Mouse (Mus musculus) forelimb bud, embryonic 11.5 days (tissue): ENCODE measurements around the gene Pex3.

Experiments
- DNase-seq: peaks from one replicate; pipeline ENCODE4 v3.0.0-alpha.2; 2012; ENCODE audit warnings: low read depth, low spot score

The Pex3 gene

DNA sequence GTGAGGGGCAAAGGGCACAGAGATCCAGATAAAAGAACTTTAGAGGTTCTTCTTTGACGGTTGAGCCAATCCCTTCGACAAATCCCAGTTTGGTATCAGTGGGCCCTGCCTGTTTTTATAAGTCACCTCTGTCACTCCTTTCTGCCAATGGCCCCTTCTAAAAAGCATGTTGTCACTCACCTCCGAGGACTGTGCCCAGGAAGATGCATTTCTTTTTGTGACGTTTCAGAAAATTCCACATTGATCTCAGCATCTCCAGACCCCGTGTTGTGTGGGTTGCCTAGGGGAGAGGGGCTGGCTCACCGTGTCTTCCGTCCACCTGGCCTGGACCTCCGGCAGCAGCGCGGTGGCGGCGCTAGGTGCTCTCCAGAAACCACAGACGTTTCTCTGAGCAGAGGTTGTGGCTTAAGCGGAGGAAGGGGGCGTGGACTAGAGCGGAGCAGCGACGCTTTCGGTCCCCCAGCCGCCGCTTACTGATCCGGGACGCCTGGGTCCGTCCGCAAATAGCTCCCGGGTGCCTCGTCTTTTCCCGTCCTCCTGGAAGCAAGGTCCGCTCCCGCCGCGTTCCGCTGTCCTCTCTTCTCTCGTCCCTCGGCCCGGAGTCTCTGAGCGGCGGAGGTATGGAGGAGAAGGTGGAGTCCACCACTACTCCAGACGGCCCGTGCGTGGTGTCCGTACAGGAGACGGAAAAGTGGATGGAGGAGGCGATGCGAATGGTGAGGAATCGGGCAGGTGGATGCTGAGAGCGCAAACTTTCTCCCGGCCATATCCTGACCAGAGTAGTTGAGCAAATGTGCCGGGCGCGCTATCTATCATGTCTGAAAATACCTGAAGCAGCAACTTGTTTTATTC lies at the start of gene Pex3, which contains the start of gene Adat2:
TSS of gene Pex3 (minus strand) at position 497 of the 852 bp plus-strand sequence.
TSS of gene Adat2 (plus strand) at position 249 of the 852 bp plus-strand sequence.
- DNase-seq: peak; percentile 89

DNA sequence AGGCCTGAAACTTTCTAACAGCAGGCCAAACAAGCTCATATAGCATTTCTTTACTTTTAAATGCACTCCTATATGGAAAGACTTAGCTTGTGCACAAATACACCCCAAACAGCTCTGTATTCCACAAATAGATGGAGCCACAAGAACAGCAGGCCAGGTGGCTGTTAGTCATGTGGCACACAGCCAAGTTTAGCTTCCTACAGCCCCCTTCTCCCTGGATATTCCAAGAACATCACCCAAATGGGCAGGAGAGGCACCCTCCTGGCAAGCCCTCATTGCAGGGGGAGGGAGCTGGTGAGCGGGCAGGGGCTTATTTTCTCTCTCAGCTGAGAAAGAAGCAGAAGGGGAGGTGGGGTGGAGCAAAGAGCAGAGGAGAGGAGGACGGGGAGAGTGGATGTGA lies 48.0 kb upstream of the Pex3 start:
- no peak for DNase-seq

DNA sequence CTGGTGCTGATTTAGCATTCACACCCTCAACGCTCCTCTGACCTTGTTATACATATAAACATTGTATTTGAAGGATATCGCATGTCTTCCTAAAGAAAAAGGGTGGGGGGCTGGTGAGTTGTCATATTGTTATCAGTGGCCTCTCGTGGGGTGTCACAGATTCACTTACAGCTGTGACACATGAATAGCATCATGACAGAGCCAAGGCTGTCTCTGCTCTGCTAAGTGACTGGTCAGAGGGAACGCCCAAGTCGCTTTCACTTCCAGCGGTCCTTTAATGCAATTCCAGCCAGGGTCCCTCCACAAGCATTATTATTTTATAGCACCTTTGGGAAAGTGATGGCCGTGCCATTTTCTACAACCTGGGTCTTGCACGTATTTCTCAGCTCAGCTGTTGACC lies 44.5 kb upstream of the Pex3 start:
- no peak for DNase-seq

DNA sequence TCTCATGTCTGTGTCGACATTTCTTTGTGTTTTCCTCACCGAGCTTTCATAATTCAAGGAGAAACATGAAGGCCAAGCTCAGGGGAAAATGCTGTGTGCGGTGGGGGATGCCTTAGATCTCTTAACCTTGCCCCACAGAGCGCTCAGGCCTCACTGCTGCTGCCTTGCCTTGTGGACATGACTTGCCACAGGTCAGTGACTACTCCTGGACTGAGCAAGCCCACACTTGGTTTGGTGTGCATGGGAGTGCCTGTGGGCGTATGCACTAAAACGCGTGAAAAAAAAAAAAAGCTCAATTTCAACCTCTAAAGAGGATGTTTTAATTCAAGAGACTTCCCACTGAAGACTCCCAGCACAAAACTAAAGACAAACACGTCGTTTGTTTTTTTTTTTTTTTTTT lies 43.9 kb upstream of the Pex3 start:
- no peak for DNase-seq

DNA sequence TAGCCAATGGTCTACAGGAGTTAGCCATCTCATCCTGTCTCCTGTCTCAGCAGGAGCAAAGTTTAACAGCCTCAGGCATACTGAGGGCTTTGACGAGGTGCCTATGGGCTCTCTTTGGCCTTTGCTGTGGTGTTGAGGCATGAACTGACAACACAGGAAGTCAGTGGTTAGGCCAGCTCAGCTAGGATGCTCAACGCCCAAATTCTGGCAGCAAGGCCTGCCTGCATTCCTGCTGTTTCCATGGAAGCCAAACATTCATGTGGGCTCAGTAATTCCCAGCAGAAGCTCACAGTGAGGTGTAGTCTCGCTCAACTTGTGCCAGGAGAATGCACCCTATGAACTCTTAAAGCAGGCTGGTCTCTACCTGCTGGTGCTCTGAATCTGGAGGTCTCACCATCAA lies 43.1 kb upstream of the Pex3 start:
- DNase-seq: peak; percentile 2

DNA sequence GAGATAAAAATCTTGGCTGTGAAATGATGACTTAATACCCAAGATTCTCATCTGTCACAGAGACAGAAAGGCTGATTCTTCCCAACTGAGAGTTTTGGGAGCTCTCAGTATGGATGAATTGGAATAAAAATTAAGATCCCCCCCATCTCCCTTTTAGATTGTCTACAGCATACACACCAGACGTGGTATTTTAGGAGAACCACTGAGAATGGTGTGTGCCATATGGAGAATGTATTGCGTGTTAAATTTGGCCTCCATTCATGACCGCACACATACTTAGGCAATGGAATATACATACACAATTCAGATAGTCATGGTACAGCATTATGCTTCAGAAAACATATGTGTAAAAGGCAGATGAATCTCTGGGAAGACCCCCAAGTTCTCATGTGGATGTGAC lies 40.6 kb upstream of the Pex3 start:
- DNase-seq: no peak

DNA sequence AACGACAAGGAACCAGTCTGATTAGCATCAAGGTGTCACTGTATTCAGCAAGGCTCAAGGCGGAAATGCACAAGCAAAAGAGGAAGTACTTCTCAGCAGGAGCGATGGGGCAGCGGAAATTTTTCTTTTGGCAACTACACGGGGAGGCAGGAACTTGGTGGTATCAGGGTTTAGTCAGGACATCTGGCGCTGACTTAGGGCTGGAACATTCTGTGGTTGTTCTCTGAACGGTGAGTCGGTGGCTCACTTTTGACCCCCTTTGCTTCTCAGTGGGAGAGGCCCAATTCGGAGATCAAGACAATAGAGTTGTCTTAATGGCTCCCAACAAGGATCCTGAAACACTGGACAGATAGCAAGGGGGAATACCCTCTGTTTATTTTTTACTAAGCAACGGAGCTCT lies 39.3 kb upstream of the Pex3 start:
- DNase-seq: no peak

DNA sequence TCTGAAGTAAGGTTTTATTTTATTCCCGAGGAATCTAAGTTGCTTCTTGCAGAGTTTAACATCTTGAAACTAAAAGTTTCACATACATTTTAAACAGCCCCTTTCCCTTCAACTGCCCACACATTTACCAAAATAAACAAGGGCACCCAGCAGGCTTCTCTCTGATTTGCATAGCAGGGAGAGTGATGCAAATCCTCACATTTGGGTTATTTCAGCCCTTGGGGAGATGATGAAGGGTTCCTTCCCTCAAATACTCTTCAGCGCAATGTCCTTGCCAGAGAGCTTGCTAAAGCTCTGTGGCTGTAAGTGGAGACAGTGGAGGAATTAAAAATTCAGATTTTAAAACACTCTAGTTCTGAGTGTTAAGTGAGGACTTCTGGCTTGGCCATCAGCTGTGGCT lies 35.0 kb upstream of the Pex3 start:
- no peak for DNase-seq

DNA sequence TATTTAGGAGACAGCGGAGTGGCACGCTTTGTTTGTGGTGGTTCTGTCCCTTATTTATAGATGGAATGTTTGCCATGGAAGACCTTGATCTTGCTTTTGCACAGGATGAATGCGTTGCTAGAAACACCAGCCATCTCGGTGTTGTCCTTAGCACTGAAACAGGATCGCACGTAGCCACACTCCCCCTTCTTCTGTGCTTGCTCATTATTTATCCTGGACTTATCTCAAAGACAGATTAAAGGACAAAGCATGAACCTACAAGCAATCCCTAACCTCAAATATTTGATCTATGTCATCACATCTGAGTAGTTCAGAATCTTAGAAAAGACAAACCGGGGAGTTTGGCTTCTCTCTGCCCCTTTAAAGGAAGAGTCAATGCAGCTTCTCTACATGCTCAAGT lies 24.2 kb upstream of the Pex3 start:
- DNase-seq: no peak

DNA sequence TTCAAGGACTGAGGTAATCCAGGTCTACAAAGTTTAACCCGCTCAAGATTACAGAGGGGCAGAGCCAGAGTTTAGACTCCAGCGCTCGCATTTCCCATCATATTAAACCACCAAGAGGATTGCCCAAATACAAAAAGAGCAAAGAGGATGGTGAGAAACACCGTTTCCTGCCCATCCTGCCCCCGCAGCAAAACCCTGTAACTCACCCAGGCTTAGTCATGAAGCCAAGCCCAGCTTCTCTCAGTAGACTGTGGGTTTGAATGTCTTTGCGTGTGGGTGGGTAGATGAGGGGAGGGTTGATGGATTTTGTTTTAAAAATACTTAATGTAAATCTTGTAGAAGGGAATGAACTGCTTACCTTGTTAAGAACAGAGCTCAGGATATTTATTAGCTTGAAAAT lies 19.5 kb upstream of the Pex3 start:
- no peak for DNase-seq

DNA sequence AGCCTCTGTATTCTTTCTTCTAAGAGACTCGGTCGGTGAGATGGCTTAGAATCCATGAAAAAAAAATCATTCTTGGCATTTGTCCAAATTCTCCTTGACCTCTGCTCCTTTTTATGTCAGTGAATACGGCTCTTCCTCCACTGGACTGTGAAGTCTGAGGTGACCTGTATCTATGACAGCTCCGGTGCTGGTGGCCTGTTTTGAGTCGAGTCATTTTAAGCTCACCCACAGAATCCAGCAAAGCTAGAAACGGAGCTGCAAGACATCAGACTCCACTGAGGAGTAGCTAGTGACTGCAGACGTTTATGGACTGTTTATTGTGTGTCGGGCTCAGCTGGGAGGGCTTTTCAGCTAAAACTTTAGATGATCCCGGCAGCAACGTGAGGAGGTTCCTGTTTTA lies 19.1 kb upstream of the Pex3 start:
- peak; percentile 17 for DNase-seq

DNA sequence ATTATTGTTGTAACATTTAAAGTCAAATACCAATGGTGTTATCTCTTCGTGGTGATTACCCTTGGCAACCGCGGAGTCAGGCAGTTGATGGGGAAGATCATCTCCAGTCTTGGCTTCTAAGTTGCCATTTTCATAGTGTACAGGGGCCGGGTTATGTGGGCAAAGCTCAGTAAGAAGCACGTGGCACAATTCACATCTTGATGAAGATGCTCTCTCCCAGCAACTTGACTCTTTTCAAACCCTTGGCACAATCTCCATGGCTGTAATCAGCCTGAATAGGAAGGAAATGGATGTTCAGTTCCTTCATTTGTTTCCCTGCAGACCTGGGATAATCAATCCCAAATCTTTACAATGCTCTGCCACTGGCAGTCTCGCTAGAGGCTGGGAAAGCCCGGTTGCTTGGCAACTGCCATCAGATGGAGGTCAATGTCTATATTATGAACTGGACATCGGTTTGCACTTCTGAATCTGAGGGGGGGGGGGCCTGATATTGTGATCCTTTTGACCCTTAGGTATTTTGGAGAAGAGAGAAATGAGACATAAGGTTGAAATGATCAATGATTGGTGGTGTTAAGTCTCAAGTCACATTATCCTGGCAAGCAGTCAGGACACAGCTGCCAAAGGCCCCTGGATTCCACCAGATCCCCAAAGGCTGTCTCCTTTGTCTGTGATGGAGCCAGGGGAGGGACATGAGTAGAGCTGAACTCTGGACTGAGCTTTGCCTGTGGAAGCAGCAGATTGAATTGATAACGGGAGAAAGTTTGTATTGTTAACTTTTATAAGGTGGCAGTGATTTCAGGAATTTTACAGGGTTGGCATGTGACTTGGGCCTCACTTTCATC lies 18.0 kb upstream of the Pex3 start:
- DNase-seq: no peak

DNA sequence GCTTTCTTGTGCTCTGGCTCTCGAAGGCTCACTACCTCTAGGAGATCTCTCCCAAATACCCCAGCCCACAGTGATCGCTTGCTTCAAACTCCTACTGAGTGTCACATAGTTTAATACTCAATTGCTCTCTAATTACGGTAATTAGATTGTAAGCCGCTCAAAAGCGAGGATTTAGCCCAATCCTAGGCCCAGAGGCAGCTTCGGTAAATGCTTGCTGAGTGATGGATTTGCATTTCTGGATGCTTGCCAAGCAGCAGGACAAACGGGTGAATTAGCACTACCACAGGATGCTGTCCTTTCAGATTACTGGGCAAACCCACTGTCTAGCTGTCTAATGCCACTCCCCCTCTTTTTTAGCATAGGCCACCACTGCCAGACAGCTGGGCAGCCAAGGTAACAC lies 16.9 kb upstream of the Pex3 start:
- no peak for DNase-seq

DNA sequence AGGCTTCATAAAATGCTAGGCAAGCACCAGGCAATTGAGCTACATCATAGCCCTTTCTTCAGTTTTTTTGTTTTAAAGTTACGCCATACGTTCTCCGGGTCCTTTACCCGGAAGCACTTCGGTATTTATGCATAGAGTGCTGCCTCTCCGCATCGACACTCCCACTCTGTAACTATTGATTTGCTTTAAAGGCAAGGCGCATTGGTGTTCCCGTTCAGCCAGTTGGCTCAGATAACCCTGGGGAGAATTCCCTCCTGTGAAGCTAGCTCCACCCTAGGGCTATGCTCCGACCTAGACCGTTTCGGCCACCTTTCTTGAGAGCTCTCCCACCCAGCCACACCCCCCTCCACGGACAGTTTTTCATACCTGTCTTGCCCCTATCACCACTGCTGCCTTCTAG lies 13.5 kb upstream of the Pex3 start:
- DNase-seq: no peak

DNA sequence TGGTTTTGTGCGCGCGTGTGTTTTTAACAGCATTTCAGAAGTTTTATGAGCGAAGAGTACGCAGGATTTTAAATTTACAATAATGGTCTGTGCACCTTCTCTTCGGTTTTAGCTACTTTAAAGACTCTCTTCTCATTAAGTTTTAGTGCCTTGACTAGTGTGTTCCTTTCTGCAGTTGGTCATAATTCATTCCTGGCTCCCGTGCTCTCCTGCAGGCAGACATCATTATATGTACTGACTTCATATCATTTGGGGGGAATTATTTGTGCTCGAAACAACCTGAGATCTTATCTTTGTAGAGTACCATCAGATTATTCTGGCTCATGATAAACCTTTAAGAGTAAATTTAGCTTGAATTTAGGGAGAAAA lies 12.1 kb upstream of the Pex3 start:
- DNase-seq: no peak

DNA sequence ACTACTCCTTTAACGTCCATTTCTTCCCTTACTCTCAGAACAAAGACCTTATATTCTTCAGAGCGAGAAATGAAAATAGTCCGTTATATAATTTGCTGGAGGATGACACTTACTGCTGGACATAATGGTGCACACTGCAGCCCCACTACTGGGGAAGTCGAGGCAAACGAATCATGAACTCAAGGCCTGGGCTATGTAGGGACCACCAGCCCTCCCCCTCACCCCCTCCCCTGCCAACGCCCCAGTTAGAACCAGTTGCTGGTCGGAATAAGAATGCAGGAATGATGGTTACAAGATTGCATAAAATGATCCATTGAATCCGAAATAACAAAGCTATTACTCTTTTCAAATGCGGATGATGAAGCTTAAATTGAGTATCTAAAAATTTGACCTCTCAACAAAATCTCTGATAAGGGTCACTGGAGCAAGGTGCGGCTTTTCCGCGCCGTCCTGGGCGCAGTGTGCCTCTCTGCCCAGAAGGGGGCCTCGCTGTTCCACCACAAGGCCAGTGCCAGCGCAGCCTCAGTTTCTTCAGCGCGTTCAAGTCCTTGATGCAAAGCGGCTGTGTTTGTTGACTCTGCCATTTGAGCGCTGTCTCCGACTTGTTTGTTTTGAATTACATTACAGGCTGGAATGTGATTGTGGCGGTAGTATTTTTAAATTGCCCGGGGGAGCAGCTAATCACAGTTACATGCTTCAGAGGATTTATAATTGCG lies 11.6 kb upstream of the Pex3 start:
- DNase-seq: peak; percentile 71

DNA sequence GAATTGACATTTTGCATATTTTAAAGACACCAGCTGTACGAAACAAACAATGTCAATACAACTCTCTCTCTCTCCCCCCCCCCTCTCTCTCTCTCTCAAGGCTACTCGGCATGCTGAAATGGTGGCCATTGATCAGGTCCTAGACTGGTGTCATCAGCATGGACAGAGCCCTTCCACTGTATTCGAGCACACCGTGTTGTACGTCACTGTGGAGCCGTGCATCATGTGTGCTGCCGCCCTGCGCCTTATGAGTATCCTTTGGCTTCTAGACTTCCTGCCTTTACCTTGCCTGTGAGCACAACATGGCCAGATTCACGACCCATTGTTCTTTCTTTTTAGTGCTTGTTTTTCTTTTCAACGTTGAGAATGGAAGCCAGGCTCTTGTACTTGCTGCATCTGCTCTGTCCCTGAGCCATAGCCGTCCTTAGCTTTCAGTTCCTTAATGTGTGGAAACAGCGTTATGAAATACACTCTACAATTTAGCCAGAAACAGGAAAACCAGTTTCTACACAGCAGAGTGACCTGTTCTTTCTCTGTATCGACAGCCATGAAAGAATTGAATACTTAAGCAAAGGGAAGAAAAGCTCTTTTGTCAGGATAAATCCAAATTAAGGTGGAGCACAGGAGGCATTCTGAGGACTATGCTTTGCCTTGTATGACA lies 7.2 kb upstream of the Pex3 start:
- DNase-seq: no peak

DNA sequence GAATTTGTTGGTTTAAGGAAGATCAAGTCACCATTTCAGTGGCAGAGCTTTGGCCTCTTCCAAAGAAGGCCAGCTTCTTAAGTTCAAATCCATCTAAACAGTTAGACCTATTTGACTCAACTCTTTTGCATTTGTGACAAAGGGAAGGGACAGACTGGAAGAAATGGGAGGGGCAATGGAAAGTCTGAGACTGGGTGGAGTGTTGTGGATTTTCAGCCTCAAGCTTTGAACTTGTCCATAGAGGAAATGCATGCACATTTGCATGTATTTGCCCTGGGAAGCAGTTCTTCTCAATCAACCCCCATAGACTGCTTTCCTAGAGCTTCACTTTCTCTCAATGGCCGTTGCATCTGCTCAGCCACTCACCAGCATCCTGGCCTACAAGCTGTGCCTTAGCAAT lies 1.4 kb upstream of the Pex3 start:
- DNase-seq: no peak

DNA sequence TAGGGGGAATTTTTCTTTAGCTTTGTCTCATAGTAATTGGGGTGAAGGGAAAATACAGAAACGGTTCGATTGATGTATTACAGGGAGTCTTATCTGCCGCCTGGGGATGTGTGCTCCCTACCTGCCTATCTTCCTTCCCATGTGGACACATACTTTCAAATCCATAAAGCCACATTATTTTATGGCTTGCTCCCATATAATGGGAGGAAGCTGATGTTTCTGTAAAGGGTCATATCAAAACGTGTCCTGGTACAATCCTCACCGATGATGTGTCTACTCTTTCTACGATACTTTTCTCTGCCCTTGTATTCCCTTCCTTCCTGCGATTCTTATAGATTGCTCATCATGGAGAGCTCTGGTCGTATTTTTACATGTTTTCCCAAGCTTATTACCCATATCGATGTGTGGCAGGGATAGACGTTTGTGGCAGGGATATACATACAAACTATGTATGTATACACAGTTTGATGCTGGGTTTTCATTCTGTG lies 600 bp upstream of the Pex3 start:
- no peak for DNase-seq

DNA sequence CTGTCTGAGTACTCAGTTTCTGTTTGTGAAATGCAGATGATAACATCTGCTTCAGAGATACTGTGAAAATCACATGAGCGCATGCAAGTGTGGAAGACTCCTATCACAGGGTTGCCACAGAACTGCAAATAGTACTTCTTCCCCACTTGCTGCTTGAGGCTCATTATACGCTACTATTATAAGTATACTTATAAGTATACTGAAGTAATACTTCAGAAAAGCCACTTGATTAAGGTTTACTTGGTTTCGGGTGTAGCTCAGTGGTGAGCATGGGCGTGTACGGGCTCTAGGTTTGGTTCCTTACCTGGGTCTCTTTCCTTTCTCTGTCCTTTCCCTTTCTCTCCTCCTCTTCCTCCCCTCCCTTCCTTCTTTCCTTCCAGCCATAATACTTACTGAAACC lies 11.2 kb downstream of the Pex3 start:
- no peak for DNase-seq

DNA sequence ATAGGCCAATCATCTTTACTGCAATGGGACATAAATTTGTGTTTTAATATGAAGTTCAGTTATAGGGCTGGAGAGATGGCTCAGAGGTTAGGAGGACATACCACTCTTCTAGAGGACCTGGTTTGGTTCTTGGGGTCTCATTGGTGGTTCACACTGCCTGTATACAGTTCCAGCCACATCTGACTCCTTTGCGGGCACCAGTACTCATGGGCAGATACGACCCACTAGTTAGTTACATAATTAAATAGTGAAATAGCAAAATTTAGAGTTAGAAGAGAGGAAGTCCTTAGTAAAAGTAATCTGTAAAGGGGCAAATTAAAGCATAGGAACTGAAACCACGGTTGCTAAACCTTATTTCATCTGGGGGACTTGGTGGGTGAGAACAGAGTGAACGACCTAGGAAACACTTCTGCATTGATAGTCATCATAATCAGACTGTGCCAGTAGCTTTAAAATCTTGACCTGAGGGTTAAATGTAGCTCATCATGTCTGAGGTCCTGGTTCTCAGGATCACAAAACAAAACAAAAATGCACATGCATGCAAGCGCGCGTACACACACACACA lies 13.1 kb downstream of the Pex3 start:
- DNase-seq: no peak
